Mouse (Mus musculus): Measurements from ENCODE around the gene Rgcc.

The Rgcc gene

DNA sequence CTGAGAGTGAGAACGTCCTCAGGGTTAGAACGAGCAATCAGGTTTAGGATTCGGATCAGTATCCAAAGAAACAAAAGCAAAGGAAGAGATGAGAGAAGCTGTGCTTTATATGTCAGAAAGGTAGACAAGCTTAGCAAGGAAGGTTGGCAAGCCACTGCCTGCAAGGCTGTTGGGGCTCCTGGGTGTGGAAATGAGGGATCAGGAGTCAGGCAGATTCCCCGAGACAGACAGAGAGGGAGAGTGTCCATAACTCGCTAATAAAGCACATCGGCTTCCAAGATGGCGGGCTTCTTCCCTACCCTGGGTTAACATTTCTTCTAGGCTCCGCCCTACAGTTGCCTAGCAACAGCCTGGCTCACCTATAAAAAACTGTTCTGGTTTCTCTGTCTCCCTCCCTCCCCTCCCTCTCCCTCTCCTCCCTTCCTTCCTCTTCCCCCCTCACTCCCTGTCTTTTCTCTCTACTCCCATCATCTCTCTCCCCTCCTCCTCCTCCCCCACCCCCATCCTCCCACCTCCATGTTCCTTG lies 25.5 kb downstream of the Rgcc start:
- no peak for DNase-seq

DNA sequence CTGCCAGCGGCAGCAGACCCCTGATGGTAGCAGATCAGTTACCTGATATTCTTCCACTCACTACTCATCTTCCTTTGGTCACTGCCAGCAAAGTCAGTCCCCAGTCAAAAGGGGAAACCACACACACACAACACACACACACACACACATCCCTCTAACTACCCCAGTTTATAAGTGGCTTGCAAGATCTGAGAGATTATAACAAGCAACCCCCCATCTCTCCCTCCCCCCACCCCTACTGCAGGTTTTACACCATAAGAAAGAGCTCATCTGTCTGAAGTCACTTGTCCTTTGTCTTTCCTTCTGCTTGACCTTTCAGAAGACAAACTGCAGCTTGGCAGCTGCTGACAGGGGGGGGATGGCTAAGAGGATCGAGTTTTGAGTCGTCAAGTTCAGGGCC lies 26.0 kb downstream of the Rgcc start:
- DNase-seq: no peak

DNA sequence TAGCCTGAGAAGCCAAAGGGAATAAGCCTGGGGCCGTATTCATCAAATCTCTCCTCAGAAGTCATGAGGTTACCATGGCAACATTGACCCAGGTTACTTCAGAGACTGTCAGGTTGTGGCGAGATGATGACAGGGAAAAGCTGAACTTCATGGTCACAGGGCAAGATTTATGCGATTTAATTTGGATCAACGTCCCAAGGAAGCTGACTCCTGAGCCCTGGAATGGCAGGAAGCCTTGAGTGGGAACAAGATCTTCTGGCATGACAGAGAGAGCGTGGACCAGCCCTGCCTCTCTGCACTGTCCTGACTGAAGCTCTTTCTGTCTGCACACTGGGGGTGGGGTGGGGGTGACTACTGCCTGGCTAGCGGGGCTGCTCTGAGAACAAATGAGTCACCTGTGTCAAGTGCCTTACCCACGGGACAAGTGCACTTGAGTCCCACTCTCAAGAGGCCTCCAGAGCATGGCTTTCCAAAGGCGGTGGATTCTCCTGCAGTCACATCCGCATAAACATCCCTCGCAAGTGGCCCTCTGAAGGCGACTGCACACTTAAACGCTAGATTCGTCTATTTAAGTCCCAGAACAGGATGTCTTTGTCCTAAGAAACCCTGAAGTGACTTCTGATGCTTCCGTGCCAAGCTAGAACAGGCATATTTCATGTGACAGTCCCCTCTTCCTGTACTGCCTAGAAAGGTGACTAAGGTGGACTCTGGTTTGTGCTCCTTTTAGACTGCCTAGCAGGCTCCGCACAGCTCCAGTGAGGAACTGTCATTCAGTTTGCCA lies 27.6 kb downstream of the Rgcc start:
- DNase-seq: peak; percentile 82

DNA sequence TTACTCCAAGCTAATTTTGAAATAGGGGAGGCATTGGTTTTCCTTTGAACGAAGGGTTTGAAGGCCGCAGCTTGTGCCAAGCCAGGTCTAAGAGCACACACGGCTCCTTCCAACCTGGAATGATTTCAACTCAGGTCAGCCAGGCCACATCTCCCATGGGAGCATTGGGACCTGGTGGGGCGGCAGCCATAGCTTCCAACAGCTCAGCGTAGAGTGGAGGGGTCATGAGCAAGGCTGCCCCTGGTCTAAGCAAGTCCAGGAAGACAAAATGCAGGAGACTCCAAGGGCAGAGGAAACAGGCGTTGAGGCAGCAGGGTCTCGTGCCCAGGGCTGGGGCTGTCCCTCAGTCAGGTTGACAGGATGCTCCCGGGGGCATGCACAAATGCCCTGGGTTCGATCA lies 28.5 kb downstream of the Rgcc start:
- no peak for DNase-seq

DNA sequence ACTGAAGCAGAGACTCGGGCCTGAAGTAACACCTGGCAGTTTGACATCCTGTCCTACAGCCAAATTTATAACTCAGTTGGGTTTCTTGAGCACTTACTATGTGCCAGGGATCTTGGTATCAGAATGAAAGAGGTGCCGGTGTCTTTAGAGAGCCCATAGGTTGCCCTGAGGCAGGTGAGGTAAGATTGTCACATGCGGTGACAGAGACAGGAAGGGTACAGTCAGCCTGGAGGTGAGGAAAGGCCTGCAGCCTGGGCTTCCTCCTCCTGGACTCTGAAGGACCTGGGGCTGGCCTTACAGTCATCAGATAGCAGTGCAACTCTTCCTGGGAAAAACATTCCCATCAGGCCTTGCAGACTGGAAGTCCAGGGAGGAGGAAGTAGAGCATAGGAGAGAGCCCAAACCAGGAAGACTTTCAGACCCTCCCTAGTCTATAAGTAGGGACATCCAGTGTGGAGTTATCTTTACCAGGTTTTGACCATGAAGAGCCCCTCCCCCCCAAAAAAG lies 29.2 kb downstream of the Rgcc start:
- DNase-seq: no peak

DNA sequence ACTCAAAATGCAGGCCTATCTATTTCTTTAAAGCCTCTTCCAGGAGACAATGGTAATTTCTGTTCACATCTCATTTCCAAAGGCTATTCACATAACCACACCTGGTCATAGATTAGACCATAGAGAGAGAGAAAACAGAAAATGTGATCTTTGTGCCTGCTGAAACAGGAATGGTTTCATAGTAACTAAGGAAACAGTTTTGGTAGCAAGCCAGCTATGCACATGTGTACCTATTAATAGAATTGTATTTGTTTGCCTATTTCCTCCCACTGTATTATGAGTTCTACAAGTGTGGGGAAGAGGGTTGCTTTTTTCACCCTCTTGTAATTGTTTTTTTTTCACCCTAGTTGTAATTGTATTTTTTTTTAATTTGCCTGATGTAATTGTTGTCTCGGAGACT lies 31.9 kb downstream of the Rgcc start:
- DNase-seq: peak; percentile 49

DNA sequence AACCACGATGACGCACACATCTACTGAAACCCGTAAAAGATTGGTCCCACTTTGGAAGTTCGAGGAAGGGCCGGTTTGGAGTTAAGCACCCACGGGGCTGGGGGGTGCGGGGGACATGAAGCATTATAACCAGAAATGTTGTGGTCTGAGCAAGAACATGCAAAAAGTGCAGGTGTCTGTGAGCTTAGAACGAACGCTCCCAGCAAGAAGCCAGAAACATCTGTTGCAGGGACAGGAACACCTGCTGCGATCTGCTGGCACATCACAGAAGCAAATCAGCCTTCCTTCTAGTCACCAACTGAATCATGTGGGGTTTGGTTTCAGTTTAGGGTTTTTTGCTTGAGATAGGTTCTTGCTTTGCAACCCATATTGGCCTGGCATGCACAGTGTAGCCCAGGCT lies 33.6 kb downstream of the Rgcc start:
- no peak for DNase-seq

DNA sequence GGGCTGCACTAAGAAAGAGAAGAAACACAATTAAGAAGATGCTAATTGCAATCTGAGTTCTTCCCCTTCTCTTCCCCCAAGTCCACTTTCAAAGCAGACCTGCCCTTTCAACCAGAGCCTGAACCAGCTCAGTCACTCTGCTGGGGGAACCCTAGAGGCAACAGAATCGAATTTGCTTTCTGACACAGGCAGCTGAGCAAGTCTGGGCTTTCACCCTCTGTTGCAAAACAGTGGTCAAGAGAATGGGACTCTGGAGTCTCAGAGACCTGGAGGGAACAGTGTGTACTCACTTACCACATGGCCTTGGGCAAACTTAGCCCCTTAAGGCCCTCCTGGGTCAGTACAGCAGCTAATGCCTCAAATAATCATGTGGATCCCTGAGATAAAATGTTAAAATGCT lies 34.1 kb downstream of the Rgcc start:
- DNase-seq: no peak

DNA sequence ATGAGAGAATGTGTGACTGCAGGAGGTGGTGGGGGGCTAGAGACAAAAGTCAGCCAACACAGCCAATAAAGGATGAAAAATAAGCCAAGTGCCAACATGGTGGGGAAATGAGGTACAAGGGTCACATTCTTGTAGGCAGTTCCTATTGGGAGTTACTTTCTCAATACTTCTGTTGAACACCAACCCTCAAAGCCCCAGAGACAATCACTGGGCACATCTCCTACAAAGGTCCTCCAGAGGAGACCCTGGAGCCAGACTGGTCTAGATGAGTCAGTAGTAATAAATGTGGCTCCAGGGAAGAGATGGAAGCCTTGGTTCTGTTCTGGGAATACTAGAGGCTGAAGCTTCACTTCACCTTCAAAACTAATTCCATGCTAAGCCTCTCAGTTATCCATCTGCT lies 35.0 kb downstream of the Rgcc start:
- no peak for DNase-seq

DNA sequence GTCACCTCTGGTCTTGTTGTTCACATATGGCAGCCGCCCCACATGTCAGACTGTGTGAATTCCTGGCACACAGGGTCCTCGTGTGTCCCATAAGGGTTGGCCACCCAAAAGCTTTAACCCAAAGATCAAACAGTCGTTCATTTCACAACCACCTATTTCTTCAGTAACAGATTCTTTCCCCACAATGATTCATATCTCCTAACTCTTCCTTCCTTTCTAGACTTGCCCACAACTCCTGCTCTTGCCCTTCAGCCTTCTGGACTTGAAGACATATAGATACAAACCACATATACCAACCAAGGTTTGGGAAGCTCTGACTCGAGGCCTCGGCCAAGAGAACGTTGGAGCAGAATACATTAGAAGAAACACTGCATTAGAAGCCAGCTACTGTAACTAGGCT lies 35.7 kb downstream of the Rgcc start:
- DNase-seq: no peak

DNA sequence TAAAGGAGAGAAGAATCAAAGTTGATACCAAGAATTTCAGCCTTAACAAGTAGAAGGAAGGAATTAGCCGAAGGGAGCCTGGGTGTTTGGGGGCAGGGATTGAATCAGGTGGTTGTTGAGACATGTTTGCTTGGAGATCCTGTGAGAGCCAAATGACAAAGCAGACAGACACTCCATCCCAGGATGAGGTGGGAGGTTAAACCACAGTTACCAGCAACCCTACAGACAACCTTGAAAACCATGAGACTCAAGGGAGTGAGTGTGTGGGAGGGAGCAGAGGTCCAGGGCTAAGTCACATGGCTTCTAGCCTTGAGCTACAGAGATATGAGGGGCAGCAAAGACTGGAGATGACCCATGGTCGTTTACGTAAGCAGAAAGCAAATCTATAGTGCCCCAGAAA lies 38.1 kb downstream of the Rgcc start:
- no peak for DNase-seq

DNA sequence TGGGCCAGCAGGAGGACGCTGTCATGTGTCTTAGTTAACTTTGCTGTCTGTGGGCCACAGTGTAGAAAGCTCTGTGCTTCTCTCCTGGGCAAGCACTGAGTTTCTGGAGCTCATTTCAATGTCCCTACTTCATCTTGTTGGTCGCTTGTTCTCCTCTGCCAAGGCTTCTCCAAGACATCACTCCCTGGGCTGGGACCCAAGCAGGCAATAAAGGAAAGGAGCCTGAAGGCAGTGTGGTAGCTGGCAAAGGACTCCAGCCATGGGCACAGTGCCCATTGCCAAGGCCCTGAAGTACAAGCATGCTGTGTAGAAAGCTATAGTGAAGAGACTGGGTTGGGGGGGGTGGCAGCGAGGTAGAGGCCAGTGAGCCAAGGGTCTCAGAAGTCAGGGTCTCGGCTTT lies 38.8 kb downstream of the Rgcc start:
- DNase-seq: no peak

DNA sequence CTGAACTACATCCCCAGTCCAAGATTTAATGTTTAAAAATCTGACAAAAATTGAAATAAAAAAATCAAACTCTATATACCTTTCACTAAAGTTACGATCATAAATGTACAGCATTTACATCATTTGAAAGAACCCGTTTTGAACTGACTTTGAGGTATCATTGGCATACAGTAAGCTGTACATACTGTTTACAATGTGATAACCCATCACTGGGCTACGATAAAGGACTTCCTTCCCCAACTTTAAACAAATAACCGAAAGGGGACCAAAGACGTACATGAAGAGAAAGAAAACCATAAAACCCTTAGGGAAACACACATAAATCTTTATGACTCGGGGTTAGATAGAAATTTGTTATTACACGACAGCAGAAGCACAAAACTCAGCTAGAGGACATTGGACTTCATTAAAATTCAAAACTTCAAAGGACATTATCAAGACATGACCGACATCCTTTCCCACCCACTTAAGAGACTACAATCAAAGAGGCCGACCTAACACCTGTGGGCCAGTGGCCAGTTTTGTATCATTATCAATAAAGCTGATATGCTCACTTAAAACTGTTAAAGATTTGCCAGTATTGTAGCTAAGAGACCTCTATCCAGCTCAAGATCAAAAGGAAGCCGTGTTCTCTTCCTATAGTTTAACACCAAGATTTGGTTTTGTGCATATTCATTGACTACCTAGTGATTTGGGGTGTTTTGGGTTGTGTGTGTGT lies 42.2 kb downstream of the Rgcc start:
- no peak for DNase-seq

DNA sequence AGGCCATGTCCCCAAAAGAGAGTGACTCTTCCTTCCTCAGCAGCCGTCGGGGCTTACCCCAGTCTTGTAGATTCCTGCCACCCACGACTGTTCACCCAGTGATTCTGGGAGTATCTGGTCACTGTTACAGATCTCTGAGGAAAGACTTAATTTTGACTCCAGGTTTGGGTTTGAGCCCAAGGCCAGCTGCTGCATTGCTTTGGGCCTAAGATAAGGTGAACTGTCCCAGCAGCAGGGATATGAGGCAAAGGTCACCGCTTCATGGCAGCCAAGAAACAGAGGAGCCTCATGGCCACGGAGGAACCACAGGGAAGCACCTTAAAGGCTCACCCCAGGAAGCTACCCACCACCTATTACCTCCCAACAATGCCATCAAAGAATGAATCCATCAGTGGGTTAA lies 44.8 kb downstream of the Rgcc start:
- DNase-seq: no peak

DNA sequence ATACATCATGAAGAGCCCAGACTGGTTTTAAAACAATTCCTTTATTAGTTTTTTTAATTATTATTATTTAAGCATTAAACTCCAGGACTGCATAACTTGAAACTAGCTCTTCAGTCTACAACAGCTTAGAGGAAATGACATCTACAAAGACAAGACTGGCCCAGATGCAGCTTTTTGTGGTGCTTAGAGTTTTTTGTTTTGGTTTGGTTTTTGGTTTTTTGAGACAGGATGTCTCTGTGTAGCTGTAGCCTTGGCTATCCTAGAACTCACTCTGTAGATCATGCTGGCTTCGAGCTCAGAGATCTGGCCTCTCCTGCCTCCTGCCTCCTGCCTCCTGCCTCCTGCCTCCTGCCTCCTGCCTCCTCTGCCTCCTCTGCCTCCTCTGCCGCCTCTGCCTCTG lies 45.7 kb downstream of the Rgcc start:
- DNase-seq: no peak

DNA sequence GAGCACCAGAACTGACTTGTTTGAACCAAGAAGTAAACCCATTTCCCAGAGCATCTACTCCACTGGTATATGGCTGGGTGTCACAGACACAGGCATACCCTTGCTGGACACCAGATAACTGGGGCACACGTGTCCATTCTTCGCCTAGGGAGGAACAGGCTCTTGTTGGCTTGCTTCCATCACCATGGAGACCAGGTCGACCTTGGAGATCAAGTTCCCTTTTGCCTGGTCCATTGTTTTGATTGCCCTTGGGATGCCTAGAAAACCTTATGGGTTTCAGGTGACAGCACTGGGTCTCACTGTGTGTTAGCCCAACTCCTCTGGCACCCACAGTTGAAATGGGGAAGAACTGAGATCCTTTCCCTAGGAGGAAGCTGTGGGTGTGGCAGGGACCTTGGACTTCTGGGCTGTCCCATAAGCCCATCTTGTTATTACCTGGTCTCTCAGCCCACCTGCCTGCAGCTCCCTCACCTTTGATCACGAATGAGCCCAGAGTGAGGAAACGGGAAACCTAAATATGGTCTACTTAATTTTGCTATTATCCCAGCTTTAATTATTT lies 49.6 kb downstream of the Rgcc start:
- DNase-seq: no peak

DNA sequence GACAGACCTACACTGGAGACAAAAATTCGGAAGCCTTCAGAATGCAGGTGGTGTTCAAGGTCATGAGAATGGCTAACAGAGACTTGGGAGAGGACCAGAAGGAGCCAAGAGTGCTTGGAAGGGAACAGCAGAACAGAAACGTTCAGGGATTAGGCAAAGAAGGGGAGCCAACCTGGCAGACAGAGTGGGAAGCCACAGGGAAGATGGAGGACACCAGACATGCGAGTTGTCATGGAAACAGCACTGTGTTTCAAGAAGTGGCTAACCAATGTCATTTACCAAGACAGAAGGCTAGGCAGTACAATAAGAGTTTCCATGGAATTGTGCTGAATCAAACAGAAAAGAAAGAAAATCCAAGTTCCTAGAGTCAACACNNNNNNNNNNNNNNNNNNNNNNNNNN lies 56.9 kb downstream of the Rgcc start:
- DNase-seq: no peak

DNA sequence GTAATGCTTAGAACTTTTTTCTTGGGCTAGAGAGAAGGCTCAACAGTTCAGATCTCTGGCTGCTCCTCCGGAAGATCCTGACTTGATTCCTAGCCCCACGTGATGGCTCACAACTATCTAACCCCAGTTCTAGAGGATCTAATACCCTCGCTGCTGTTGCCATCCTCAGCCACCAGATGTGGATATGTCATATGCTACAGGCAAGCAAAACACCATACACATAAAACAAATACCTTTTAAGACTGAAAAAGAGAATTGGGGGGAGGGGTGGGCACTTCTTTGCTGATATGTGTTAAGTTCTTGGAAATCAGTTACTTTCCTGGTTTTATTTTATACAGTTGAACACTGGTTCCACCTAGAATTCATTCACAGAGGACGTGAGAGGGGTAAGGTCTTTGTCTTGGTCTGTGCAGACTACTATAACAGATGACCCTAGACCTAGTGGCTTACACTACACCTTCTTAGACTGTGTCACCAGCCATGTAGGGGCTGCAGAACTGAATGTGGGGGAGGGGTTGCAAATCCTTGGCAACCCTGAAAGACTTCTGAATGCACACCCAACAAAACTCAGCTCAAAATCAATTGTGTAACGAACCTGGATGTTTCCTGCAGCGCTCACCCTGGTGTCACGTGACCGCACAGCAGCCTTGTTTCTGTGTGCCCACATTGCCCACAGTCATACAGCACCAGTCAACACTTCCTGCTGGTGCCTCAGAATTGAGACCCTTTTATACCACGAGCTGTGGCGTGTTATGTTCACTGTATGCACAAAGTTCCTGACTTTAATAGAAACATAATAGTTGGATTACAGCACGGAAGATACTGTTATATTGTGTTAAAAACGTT lies 58.2 kb downstream of the Rgcc start:
- no peak for DNase-seq

DNA sequence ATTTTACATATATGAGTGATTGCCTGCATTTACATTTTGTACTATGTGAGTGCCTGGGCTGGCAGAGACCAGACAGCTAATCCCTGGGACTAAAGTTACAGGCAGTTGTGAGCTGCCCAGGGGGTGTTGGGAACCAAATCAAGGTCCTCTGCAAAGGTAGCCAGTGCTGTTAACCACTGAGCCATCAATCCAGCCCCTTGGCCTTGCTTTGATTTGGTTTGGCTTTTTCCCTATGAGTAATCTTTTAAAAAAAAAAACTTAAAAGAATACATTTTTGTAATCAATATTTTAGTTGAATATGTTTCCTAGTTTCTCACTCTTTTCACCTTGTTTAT lies 59.1 kb downstream of the Rgcc start:
- no peak for DNase-seq

DNA sequence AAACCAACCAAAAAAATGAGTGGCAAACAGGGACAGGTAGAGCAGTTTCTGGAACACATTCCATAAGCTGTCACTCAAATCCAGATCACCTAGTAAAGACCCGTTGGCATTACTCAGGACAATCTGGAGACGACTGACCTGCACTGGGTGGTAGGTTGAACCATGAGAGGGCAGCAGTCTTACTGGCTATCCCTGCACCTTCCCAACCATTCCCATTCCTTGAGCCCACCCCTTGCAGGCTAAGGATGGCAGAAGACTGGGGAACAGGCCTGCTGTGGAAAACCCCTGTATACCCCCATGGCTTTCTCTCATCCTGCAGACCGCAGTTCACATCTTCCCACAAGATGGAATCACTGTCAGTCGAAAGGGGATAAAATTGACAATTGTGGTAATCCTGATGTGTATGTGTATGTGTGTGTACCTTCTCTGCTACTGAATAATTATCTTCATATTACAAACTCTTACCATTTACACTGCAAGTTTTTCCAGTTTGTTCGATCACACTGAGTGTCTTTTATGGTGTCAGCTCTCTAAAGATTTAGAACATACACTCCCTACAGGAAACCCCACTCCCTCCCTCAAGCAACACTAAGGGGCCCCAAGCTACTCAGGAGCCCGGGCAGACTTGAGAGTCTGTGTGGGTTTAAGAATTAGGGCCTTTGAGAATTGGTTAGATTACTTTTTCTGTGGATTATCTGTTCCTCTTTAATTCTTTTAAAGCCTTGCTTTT lies 59.6 kb downstream of the Rgcc start:
- DNase-seq: no peak

DNA sequence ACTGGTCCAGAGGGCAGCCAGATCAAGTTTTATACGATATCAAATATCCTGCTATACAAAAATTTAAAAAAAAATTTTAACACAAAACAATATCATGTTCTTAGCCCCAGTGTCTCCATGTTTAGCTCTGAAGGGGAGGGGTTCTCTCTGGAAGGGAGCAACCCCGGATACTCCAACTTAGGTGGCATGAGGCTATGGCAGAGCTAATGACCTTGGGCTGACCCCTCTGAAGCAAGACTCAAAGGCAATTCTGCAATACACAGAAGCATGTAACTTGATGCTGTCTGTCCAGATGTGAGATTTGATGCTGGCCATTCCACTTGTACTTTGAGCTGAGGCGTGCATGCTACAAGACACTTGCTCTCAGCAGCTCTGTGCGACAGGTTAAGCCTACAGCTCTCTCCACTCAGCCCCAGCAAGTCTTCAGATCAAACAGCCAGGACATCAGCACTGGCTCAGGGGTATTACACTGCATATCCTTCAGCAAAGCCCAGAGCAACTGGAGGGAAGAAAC lies 60.3 kb downstream of the Rgcc start:
- DNase-seq: no peak

DNA sequence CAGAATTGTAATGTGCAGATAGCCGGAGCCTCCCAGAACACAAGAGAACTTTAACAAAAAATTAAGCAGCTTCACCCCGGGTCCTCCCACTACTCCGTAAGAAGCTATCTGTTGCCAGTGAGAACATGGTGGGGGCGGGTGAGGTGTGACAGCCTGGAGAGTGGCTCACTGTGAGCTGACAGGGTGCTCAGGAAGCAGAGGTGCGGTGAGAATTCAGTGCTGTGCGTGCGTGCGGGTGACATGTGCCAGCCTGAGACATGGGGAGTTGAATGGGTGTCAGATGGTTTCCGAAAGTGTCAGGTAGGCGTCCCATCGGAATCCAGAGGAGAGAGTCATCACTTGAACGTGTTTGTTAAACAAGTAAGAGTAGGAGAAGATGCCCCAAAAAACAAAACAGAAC lies 62.0 kb downstream of the Rgcc start:
- no peak for DNase-seq
